Mouse (Mus musculus) lung, embryonic 14.5 days (tissue): ENCODE measurements around the gene Neu2. TPM values are rescaled to one million over a fixed set of nuclear protein-coding genes. Genes with fewer than 3 reads are reported as not detected.

ENCODE experiments used
- ATAC-seq: fragments of 200-750 bp; cut with Nextera tagmentation; 2 replicates; pipeline ENCODE4 v1.8.0; 2017; ENCODE audit warnings: mild to moderate bottlenecking, moderate TSS enrichment, moderate library complexity; ENCODE audit not compliant: insufficient read depth
- DNase-seq: peaks from one replicate; pipeline ENCODE4 v3.0.0-alpha.2; 2015
- H3K27ac ChIP-seq: fragments of 300-500 bp; sonication (generic); 2 replicates; pipeline ENCODE4 v1.5.1; 2014; ENCODE audit warnings: low read depth, mild to moderate bottlenecking, moderate library complexity
- H3K27me3 ChIP-seq: fragments of 300-500 bp; sonication (generic); 2 replicates; pipeline ENCODE4 v1.6.1; 2014; ENCODE audit warnings: low read length, control low read depth; ENCODE audit not compliant: insufficient read depth
- H3K36me3 ChIP-seq: fragments of 300-500 bp; sonication (generic); 2 replicates; pipeline ENCODE4 v1.6.1; 2014; ENCODE audit warnings: control low read depth; ENCODE audit not compliant: insufficient read depth
- H3K4me1 ChIP-seq: fragments of 300-500 bp; sonication (generic); 2 replicates; pipeline ENCODE4 v1.6.1; 2014; ENCODE audit warnings: antibody characterized with exemption, control low read depth; ENCODE audit not compliant: insufficient read depth
- H3K4me2 ChIP-seq: fragments of 300-500 bp; sonication (generic); 2 replicates; pipeline ENCODE4 v1.6.1; 2014; ENCODE audit warnings: mild to moderate bottlenecking
- H3K4me3 ChIP-seq: fragments of 300-500 bp; sonication (generic); 2 replicates; pipeline ENCODE4 v1.5.1; 2014; ENCODE audit warnings: low read depth, low read length
- H3K9ac ChIP-seq: fragments of 300-500 bp; sonication (generic); 2 replicates; pipeline ENCODE4 v1.6.1; 2014
- H3K9me3 ChIP-seq: fragments of 300-500 bp; sonication (generic); 2 replicates; pipeline ENCODE4 v1.6.1; 2016; ENCODE audit warnings: low read depth, low read length, control low read depth
- CTCF ChIP-seq: IDR thresholded peaks from 2 replicates; pipeline ENCODE4 v1.5.1; 2016; ENCODE audit warnings: antibody characterized with exemption, low read depth
- WGBS: fragments of 180-500 bp; shearing (Covaris S2); extraction: QIAGEN DNeasy Blood & Tissue Kit; methylation state at CpG from one replicate; pipeline ENCODE4 v1.1.7; 2014; 5-methylcytosine and 5-hydroxymethylcytosine counted together
- polyA plus RNA-seq: library from polyadenylated mRNA; unstranded; fragments of >200 nt; fragmentation: Nextera tagmentation; extraction: Ambion mirVana; gene quantifications from 2 replicates; pipeline ENCODE4 v1.2.1, GENCODE M21; 2014

Neu2 gene
- polyA plus RNA-seq, 1 experiment from 2014 or later: 0.91 TPM

DNA sequence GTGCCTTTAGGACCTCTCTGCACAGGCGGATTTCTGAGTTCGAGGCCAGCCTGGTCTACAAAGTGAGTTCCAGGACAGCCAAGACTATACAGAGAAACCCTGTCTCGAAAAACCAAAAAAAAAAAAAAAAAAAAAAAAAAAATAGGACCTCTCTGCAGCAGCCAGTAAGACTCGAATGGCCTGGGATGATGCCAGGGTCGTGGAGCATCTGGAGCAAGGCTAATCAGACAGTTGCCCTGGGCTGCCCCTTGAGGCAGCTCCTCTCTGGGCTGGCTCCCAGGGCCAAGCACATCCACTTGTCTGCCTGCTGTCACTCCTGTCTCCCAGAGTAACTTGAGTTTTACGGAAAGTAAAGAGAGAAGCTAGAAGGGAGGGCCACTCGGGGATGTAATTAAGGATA is 135.4 kb downstream of the Neu2 start:
- Histone ChIP-seq H3K4me2 (no peak overlapping the region), H3K4me3 (no peak overlapping the region), H3K27ac (no peak overlapping the region), H3K36me3 (no peaks in the 10 kb centered on the region), H3K9me3 (no peaks in the 10 kb centered on the region), H3K4me1 (peaks cover 5% of the 10 kb centered on the region; the same call in 1 of the 2 replicates), H3K9ac (no peak overlapping the region), H3K27me3 (no peaks in the 10 kb centered on the region)
- 67% methylated on average over 7 of the region's 7 CpGs for WGBS
- ATAC-seq (no peak), DNase-seq (no peak)
- TF ChIP-seq CTCF: no peak

GRCm38 (mm10) chr1:87645748-87646147 is 136.1 kb downstream of the Neu2 start:
- DNase-seq (no peak), ATAC-seq (no peak)
- Histone ChIP-seq H3K4me2 (no peak overlapping the region), H3K9ac (no peak overlapping the region), H3K27me3 (no peaks in the 10 kb centered on the region), H3K9me3 (no peaks in the 10 kb centered on the region), H3K27ac (no peak overlapping the region), H3K4me3 (no peak overlapping the region), H3K4me1 (0 out of 2 replicates have a peak, but pooled peaks cover 3% of the 10 kb centered on the region), H3K36me3 (no peaks in the 10 kb centered on the region)
- TF ChIP-seq CTCF: no peak
- WGBS: 66% methylated on average over 6 of the region's 6 CpGs

Other genes starting within 250 kb of the Neu2 start
- 0.11 TPM in 1 of 2 replicates, not detected in the other for gene Efhd1, start 245.5 kb upstream of the Neu2 start, polyA plus RNA-seq
- 46.7 and 49.6 TPM in 2 replicates for gene Gigyf2, start 182.9 kb upstream of the Neu2 start, polyA plus RNA-seq
- 2.1 and 2.3 TPM in 2 replicates for gene Kcnj13, start 115.2 kb upstream of the Neu2 start, polyA plus RNA-seq
- gene Snorc, start 39.6 kb upstream of the Neu2 start, polyA plus RNA-seq: not detected in 2 replicates
- 1.1 and 1.5 TPM in 2 replicates for gene Ngef, start 64.0 kb downstream of the Neu2 start, polyA plus RNA-seq
- 9.3 and 11.2 TPM in 2 replicates for gene Inpp5d, start 110.4 kb downstream of the Neu2 start, polyA plus RNA-seq
- gene Atg16l1, start 246.0 kb downstream of the Neu2 start, polyA plus RNA-seq: 27.0 and 31.5 TPM in 2 replicates